In the genomic region with DNA sequence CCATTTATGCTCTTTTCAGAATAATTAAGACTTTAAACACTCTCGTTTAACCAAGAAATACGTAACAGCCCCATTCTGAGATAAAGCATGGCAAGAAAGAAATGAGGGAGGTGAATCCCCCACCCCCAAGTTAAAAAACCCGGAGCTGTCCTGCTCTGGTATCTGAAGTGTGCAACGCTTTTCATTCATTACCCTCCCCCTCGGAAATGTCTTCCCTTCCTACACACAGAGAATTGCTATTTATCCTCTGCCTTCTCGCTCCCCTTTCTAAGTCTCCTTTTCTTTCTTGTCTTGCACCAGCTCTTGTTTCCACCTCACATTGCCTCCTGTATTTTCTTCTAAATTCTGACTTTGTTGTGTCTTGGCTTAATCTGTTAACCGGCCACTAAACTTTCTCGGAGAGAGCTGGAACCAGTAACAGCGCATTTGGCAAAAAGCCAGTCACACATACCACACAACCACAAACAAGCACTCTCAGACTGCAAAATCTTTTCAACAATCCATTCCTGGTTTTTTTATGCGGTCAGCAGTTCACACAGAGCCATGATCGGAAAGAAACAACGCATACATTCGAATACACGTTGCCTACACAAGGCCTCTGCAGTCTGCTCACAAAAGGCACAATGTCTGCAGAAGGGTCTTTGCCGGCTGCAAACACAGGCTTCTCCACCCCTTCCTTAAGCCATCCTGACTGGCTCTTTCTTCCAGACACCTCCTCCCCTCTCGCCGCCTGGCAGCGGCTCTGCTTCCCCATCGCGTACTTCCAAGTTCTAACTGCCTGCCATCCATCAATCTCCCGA, we compare ENCODE assay signal across 9 mouse cellular contexts. TPM values are rescaled to one million over a fixed set of nuclear protein-coding genes. Genes with fewer than 3 reads are reported as not detected.
DNase-seq lines count a peak whose midpoint lies in the region; ATAC-seq lines count a peak whose summit lies in the region.
"Had no signal": no experiment of that assay in that cellular context is flagged by ENCODE, and none has a peak within 500 bp of the region (broad histone marks: within the 10 kb centered on the region; RNA-seq: fewer than 3 reads in every experiment).

No protein-coding gene starts in this region.

- H3K36me3 ChIP-seq in embryonic facial prominence, embryonic 11.5 days (replicated peaks; ENCODE audit: control insufficient read depth, insufficient read depth, low read depth, low read length): no peaks in the 10 kb centered on the region
- no peaks in the 10 kb centered on the region for H3K36me3 ChIP-seq in limb, embryonic 12.5 days
- no peaks in the 10 kb centered on the region for H3K36me3 ChIP-seq in neural tube, embryonic 11.5 days (ENCODE audit: control insufficient read depth, insufficient read depth, low read length)
- H3K36me3 ChIP-seq: liver, embryonic 15.5 days had no signal

- peak overlapping the region; percentile 73 for H3K27ac ChIP-seq in embryonic facial prominence, embryonic 11.5 days (replicated peaks; ENCODE audit: low read depth, low read length)
- peak overlapping the region; percentile 94 for H3K27ac ChIP-seq in limb, embryonic 12.5 days
- peak overlapping the region; percentile 76 for H3K27ac ChIP-seq in neural tube, embryonic 11.5 days (ENCODE audit: low read depth, low read length)
- H3K27ac ChIP-seq: liver, embryonic 15.5 days had no signal

- H3K4me3 ChIP-seq in embryonic facial prominence, embryonic 11.5 days (ENCODE audit: low read depth, low read length): no peak overlapping the region
- peak overlapping the region; percentile 19 for H3K4me3 ChIP-seq in limb, embryonic 12.5 days (replicated peaks)
- no peak overlapping the region for H3K4me3 ChIP-seq in neural tube, embryonic 11.5 days (ENCODE audit: low read depth, low read length)
- H3K4me3 ChIP-seq: liver, embryonic 15.5 days had no signal

- peak overlapping the region; percentile 53 for H3K9ac ChIP-seq in embryonic facial prominence, embryonic 11.5 days (replicated peaks; ENCODE audit: low read length)
- peak overlapping the region; percentile 40; the same call in 1 of the 2 replicates for H3K9ac ChIP-seq in limb, embryonic 12.5 days (replicated peaks)
- H3K9ac ChIP-seq in neural tube, embryonic 11.5 days (ENCODE audit: low read length): peak overlapping the region; percentile 49
- H3K9ac ChIP-seq: liver, embryonic 15.5 days had no signal

- H3K9me3 ChIP-seq in embryonic facial prominence, embryonic 11.5 days (replicated peaks; ENCODE audit: control insufficient read depth, low read length): no peaks in the 10 kb centered on the region
- H3K9me3 ChIP-seq in limb, embryonic 12.5 days: no peaks in the 10 kb centered on the region
- H3K9me3 ChIP-seq in neural tube, embryonic 11.5 days (ENCODE audit: control insufficient read depth, low read length): no peaks in the 10 kb centered on the region

- H3K27me3 ChIP-seq in embryonic facial prominence, embryonic 11.5 days (ENCODE audit: control insufficient read depth, insufficient read depth, low read length): no peaks in the 10 kb centered on the region
- no peaks in the 10 kb centered on the region for H3K27me3 ChIP-seq in limb, embryonic 12.5 days
- no peaks in the 10 kb centered on the region for H3K27me3 ChIP-seq in neural tube, embryonic 11.5 days (ENCODE audit: control insufficient read depth, insufficient read depth, low read length)

- intact Hi-C loops in left cerebral cortex, postnatal 10 days (cut with DNase I): no loop called here
- intact Hi-C loops in left cerebral cortex, postnatal 36 days (cut with DNase I): loop anchor here (5.0 kb wide), 1 partner anchor 67 kb away; no protein-coding TSS in a partner anchor

- H3K4me1 ChIP-seq in embryonic facial prominence, embryonic 11.5 days (ENCODE audit: control insufficient read depth, insufficient read depth, low read length): peaks cover 4% of the 10 kb centered on the region; the same call in 1 of the 2 replicates
- peaks cover 51% of the 10 kb centered on the region for H3K4me1 ChIP-seq in limb, embryonic 12.5 days (replicated peaks)
- peaks cover 10% of the 10 kb centered on the region for H3K4me1 ChIP-seq in neural tube, embryonic 11.5 days (ENCODE audit: control insufficient read depth, insufficient read depth, low read length)

- 9% methylated on average over 21 of the region's 21 CpGs for WGBS in embryonic facial prominence, embryonic 11.5 days
- 10% methylated on average over 21 of the region's 21 CpGs for WGBS in limb, embryonic 12.5 days
- 12% methylated on average over 21 of the region's 21 CpGs for WGBS in neural tube, embryonic 11.5 days

- DNase-seq in left cerebral cortex, postnatal 10 days (ENCODE audit: extremely low spot score in 1 of 2, low spot score in 2 of 2): peak; percentile 40 to 43
- no peak for DNase-seq in left cerebral cortex, postnatal 36 days (ENCODE audit: low spot score in 2 of 2)
- DNase-seq in embryonic facial prominence, embryonic 11.5 days (ENCODE audit: low spot score): peak; percentile 68
- DNase-seq in heart, postnatal 4 days: peak; percentile 24
- peak; percentile 69 for DNase-seq in neural tube, embryonic 11.5 days (ENCODE audit: low spot score)
- no peak for DNase-seq in thymus, postnatal 25 days
- no peak for DNase-seq in B cell, adult 2 months

- peak overlapping the region; percentile 23 for H3K4me2 ChIP-seq in embryonic facial prominence, embryonic 11.5 days (ENCODE audit: low read depth, low read length)
- peak overlapping the region; percentile 46 for H3K4me2 ChIP-seq in limb, embryonic 12.5 days
- peak overlapping the region; percentile 32 for H3K4me2 ChIP-seq in neural tube, embryonic 11.5 days (ENCODE audit: low read depth)
- H3K4me2 ChIP-seq: liver, embryonic 15.5 days had no signal

- peak; percentile 61 for ATAC-seq in embryonic facial prominence, embryonic 11.5 days (replicated peaks; ENCODE audit: insufficient number of reproducible peaks, low FRiP score, low TSS enrichment, low read depth)
- peak; percentile 41; the same call in 1 of the 2 replicates for ATAC-seq in limb, embryonic 12.5 days (ENCODE audit: insufficient number of reproducible peaks, insufficient read depth, low FRiP score, low TSS enrichment, low read depth)
- ATAC-seq in neural tube, embryonic 11.5 days (ENCODE audit: insufficient read depth, low FRiP score, low TSS enrichment): peak; percentile 45

RNA-seq across cellular contexts. Expression of gene Rimklb, which starts 3.3 kb away (rescaled TPM):
- 100 to 1,000 TPM; 249 to 260 TPM for total RNA-seq in left cerebral cortex, postnatal 10 days (2021)
- total RNA-seq in left cerebral cortex, postnatal 36 days (2021): 10 to 100 TPM; 73.0 to 92.4 TPM
- polyA plus RNA-seq in embryonic facial prominence, embryonic 11.5 days (2014; fragmentation: Nextera tagmentation; extraction: Ambion mirVana): 50.8 and 62.3 TPM in 2 replicates
- 1 to 10 TPM in 1 of 2 experiments, under 1 TPM in 1; 0.38 to 1.6 TPM for total RNA-seq in heart, postnatal 4 days (2021)
- polyA plus RNA-seq in limb, embryonic 12.5 days (2016; fragmentation: Nextera tagmentation; extraction: Ambion mirVana): 52.6 and 57.0 TPM in 2 replicates
- polyA plus RNA-seq in neural tube, embryonic 11.5 days (2014; fragmentation: Nextera tagmentation; extraction: Ambion mirVana): 68.3 and 75.3 TPM in 2 replicates

RNA-seq across cellular contexts. Expression of gene Mfap5, which starts 10.4 kb away (rescaled TPM):
- total RNA-seq in left cerebral cortex, postnatal 10 days (2021): 1 to 10 TPM in 1 of 2 experiments, under 1 TPM in 1; 0.99 to 2.0 TPM
- not detected for total RNA-seq in left cerebral cortex, postnatal 36 days (2021)
- polyA plus RNA-seq in embryonic facial prominence, embryonic 11.5 days (2014; fragmentation: Nextera tagmentation; extraction: Ambion mirVana): 0.60 and 1.9 TPM in 2 replicates
- 10 to 100 TPM; 54.8 to 64.5 TPM for total RNA-seq in heart, postnatal 4 days (2021)
- 1.2 and 2.1 TPM in 2 replicates for polyA plus RNA-seq in limb, embryonic 12.5 days (2016; fragmentation: Nextera tagmentation; extraction: Ambion mirVana)
- 0.42 and 0.84 TPM in 2 replicates for polyA plus RNA-seq in neural tube, embryonic 11.5 days (2014; fragmentation: Nextera tagmentation; extraction: Ambion mirVana)

RNA-seq across cellular contexts. Expression of gene Aicda, which starts 58.3 kb away (rescaled TPM):
- total RNA-seq in left cerebral cortex, postnatal 10 days (2021): not detected
- total RNA-seq in left cerebral cortex, postnatal 36 days (2021): not detected
- polyA plus RNA-seq in embryonic facial prominence, embryonic 11.5 days (2014; fragmentation: Nextera tagmentation; extraction: Ambion mirVana): 0.17 TPM in 1 of 2 replicates, not detected in the other
- not detected for total RNA-seq in heart, postnatal 4 days (2021)
- polyA plus RNA-seq in limb, embryonic 12.5 days (2016; fragmentation: Nextera tagmentation; extraction: Ambion mirVana): 0.34 and 0.36 TPM in 2 replicates
- not detected in 2 replicates for polyA plus RNA-seq in neural tube, embryonic 11.5 days (2014; fragmentation: Nextera tagmentation; extraction: Ambion mirVana)
- polyA plus RNA-seq: liver, embryonic 15.5 days had no signal

Comparison
In these comparisons a context has a peak if more than half of its experiments do, and no peak if none do; other contexts are left out.
1. DNase-seq: peak in left cerebral cortex, postnatal 10 days (2 of 2), embryonic facial prominence, embryonic 11.5 days (single experiment), heart, postnatal 4 days (single experiment) and neural tube, embryonic 11.5 days (single experiment); none in left cerebral cortex, postnatal 36 days (0 of 2), thymus, postnatal 25 days (single experiment) and B cell, adult 2 months (0 of 2).
2. RNA of gene Rimklb, which starts 3.3 kb away (total RNA-seq): 249 to 260 TPM in left cerebral cortex, postnatal 10 days and 73.0 to 92.4 TPM in left cerebral cortex, postnatal 36 days; 0.38 to 1.6 TPM in heart, postnatal 4 days; every median in the first group is over 10 times any median in the second.
3. RNA of gene Mfap5, which starts 10.4 kb away (total RNA-seq): 54.8 to 64.5 TPM in heart, postnatal 4 days; 0.99 to 2.0 TPM in left cerebral cortex, postnatal 10 days and not detected in left cerebral cortex, postnatal 36 days; every median in the first group is over 10 times any median in the second.
4. Peak in every context shown above with its lines, with median percentiles within 50 percentile points of each other: ATAC-seq, H3K27ac ChIP-seq, H3K4me2 ChIP-seq and H3K9ac ChIP-seq.